Mouse (Mus musculus) testis, adult 2 months (tissue): ENCODE measurements around the gene Abcg5. TPM values are rescaled to one million over a fixed set of nuclear protein-coding genes. Genes with fewer than 3 reads are reported as not detected.

ENCODE experiments used
- H3K27ac ChIP-seq: fragments of 200-500 bp; 2 replicates; pipeline ENCODE4 v1.5.1; 2012; ENCODE audit warnings: low read depth, low read length; ENCODE audit not compliant: control insufficient read depth, insufficient read depth
- H3K27me3 ChIP-seq: fragments of 200-500 bp; 2 replicates; pipeline ENCODE4 v1.6.1; 2012; ENCODE audit warnings: mild to moderate bottlenecking, low read length, moderate library complexity; ENCODE audit not compliant: control insufficient read depth, insufficient read depth
- H3K36me3 ChIP-seq: fragments of 200-500 bp; 2 replicates; pipeline ENCODE4 v1.6.1; 2012; ENCODE audit warnings: mild to moderate bottlenecking, low read length; ENCODE audit not compliant: control insufficient read depth, insufficient read depth
- H3K4me1 ChIP-seq: fragments of 200-500 bp; 2 replicates; pipeline ENCODE4 v1.6.1; 2012; ENCODE audit warnings: low read length; ENCODE audit not compliant: control insufficient read depth, insufficient read depth
- H3K4me3 ChIP-seq: fragments of 200-500 bp; 2 replicates; pipeline ENCODE4 v1.5.1; 2012; ENCODE audit warnings: low read depth, mild to moderate bottlenecking, low read length, moderate library complexity, mixed read lengths; ENCODE audit not compliant: control insufficient read depth
- CTCF ChIP-seq: fragments of 200-500 bp; IDR thresholded peaks from 2 replicates; pipeline ENCODE4 v1.5.1; 2012; ENCODE audit warnings: low read depth, mild to moderate bottlenecking, inconsistent platforms, low read length, moderate library complexity; ENCODE audit not compliant: control insufficient read depth, insufficient read depth, insufficient replicate concordance
- POLR2A ChIP-seq: fragments of 200-500 bp; IDR thresholded peaks from 2 replicates; pipeline ENCODE4 v1.6.1; 2012; ENCODE audit warnings: low read depth, mild to moderate bottlenecking, inconsistent platforms, low read length, moderate library complexity; ENCODE audit not compliant: control insufficient read depth
- polyA plus RNA-seq: library from polyadenylated mRNA; depleted of rRNA; stranded (reverse); fragments of >200 nt; gene quantifications from 2 replicates; pipeline ENCODE4 v1.2.3, GENCODE M21; 2012

The Abcg5 gene
- polyA plus RNA-seq, 1 experiment = 0.40 TPM

- H3K27ac ChIP-seq = no peak overlapping the region
- H3K36me3 ChIP-seq = no peaks in the 10 kb centered on the region
- H3K4me3 ChIP-seq = no peak overlapping the region
- TF ChIP-seq POLR2A (no peak), CTCF (no peak)
- peaks cover 4% of the 10 kb centered on the region for H3K4me1 ChIP-seq
- H3K27me3 ChIP-seq = no peaks in the 10 kb centered on the region
Measured at GRCm38 (mm10) chr17:84628611-84629010, 54.2 kb downstream of the Abcg5 start.

- TF ChIP-seq POLR2A (no peak), CTCF (no peak)
- Histone ChIP-seq H3K36me3 (no peaks in the 10 kb centered on the region), H3K4me3 (peak overlapping the region; percentile 60), H3K4me1 (peaks cover 4% of the 10 kb centered on the region), H3K27me3 (no peaks in the 10 kb centered on the region), H3K27ac (no peak overlapping the region)
Measured at GRCm38 (mm10) chr17:84627721-84628120, 55.1 kb downstream of the Abcg5 start.

GRCm38 (mm10) chr17:84626857-84627305 is 55.9 kb downstream of the Abcg5 start:
- peaks cover 4% of the 10 kb centered on the region for H3K4me1 ChIP-seq
- H3K27ac ChIP-seq = peak overlapping the region; percentile 28; the same call in 1 of the 2 replicates
- no peaks in the 10 kb centered on the region for H3K36me3 ChIP-seq
- no peaks in the 10 kb centered on the region for H3K27me3 ChIP-seq
- no peak for TF ChIP-seq POLR2A
- TF ChIP-seq CTCF = no peak
- H3K4me3 ChIP-seq = peak overlapping the region; percentile 78

GRCm38 (mm10) chr17:84626276-84626856 is 56.4 kb downstream of the Abcg5 start, which contains the start of gene Dync2li1:
Gene Dync2li1, plus strand, starts transcription at chr17:84626496.
- no peaks in the 10 kb centered on the region for H3K36me3 ChIP-seq
- H3K4me3 ChIP-seq = peak within 1 kb of the TSS; percentile 93
- peaks cover 4% of the 10 kb centered on the region for H3K4me1 ChIP-seq
- no peaks in the 10 kb centered on the region for H3K27me3 ChIP-seq
- TF ChIP-seq CTCF = no peak
- TF ChIP-seq POLR2A = peak; percentile 74
- H3K27ac ChIP-seq = peak within 1 kb of the TSS; percentile 40

GRCm38 (mm10) chr17:84622873-84623272 is 59.9 kb downstream of the Abcg5 start:
- Histone ChIP-seq H3K27ac (no peak overlapping the region), H3K4me3 (no peak overlapping the region)
- TF ChIP-seq POLR2A = no peak
- no peak for TF ChIP-seq CTCF

GRCm38 (mm10) chr17:84622028-84622427 is 60.8 kb downstream of the Abcg5 start:
- H3K4me1 ChIP-seq = peaks cover 4% of the 10 kb centered on the region
- H3K36me3 ChIP-seq = no peaks in the 10 kb centered on the region
- no peaks in the 10 kb centered on the region for H3K27me3 ChIP-seq
- no peak overlapping the region for H3K4me3 ChIP-seq
- TF ChIP-seq POLR2A (no peak), CTCF (no peak; the same call in 1 of the 2 replicates)
- no peak overlapping the region for H3K27ac ChIP-seq

More at GRCm38 (mm10) chr17:84622873-84623272, 59.9 kb downstream of the Abcg5 start:
- Histone ChIP-seq H3K4me1 (peaks cover 4% of the 10 kb centered on the region), H3K27me3 (no peaks in the 10 kb centered on the region), H3K36me3 (no peaks in the 10 kb centered on the region)

GRCm38 (mm10) chr17:84621209-84621608 is 61.6 kb downstream of the Abcg5 start:
- no peaks in the 10 kb centered on the region for H3K36me3 ChIP-seq
- H3K4me1 ChIP-seq = no peaks in the 10 kb centered on the region
- no peak overlapping the region for H3K4me3 ChIP-seq
- no peak for TF ChIP-seq CTCF
- TF ChIP-seq POLR2A = no peak
- no peak overlapping the region for H3K27ac ChIP-seq
- no peaks in the 10 kb centered on the region for H3K27me3 ChIP-seq
